Mouse (Mus musculus) erythroblast, embryonic 14.5 days (primary cell): Measurements from ENCODE around the gene AC134908.4.

Experiments
- GATA1 ChIP-seq: IDR thresholded peaks from 2 replicates; pipeline ENCODE4 v1.6.1; 2012; ENCODE audit warnings: low read length, inconsistent platforms, mixed read lengths
- TAL1 ChIP-seq: IDR thresholded peaks from 3 replicates; pipeline ENCODE4 v1.6.1; 2012; ENCODE audit warnings: low read length, inconsistent platforms, mixed read lengths

DNA sequence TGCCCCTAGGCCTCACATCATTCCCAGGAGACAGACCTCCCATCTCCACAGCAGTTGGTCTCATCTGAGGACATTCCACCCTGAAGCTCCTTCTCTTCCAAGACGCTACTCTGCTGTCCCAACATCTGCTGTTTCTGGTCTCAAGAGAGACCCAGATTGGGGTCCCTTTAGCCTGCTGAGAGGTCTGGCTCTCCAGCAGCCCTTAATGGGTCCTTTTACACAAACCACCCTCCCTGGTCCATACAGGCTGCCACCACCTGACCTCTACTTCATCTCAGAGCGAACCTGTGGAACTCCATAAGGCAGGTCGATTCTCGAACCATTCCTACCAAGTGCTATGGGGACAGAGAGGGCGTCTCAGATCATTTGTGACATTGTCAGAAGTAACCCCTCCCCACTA lies 12.6 kb upstream of the AC134908.4 start:
- TF ChIP-seq GATA1: no peak
- TF ChIP-seq TAL1: no peak
